Mouse (Mus musculus) liver, adult (tissue): ENCODE results near the gene Ankrd12.

Experiments used
- GATA4 ChIP-seq: IDR thresholded peaks from 2 replicates; pipeline ENCODE4 v1.6.1; 2014; ENCODE audit warnings: mild to moderate bottlenecking, low read length; ENCODE audit not compliant: insufficient replicate concordance

Gene Ankrd12

GRCm38 (mm10) chr17:65930960-65931359 lies 145.9 kb downstream of the Ankrd12 start:
- TF ChIP-seq GATA4, result no peak

GRCm38 (mm10) chr17:65930158-65930826 lies 146.6 kb downstream of the Ankrd12 start:
- TF ChIP-seq GATA4, result no peak

DNA sequence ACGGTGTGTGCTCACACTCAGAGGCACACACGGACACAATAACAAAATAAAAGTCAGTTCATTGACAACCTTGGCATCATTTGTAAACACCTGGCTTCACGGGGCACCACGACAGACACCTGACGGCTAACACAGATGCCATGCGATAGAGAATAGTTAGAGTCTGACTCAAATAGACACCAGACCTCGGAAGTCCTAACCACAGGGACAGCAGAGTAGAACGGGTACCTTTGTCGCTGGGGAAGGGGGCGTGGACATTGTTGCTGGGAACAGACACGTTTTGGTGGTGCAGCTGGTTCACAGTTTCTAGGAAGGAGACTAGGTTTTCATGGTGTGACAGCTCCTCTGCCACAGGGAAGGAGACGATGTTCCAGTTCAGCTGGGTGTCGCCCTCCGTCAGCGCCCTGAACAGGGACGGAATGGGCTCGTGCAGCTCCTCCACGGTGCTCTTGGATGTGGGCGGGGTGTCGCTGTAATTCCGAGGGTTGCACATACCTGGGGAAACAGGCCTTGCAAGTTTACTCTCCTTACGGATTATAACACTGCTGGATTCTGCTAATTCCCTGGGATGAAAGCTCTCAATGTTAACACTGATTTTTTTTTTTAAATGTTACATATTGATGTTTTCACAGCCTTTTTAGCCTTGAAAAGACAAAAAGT lies 147.4 kb downstream of the Ankrd12 start:
- TF ChIP-seq GATA4, result no peak

DNA sequence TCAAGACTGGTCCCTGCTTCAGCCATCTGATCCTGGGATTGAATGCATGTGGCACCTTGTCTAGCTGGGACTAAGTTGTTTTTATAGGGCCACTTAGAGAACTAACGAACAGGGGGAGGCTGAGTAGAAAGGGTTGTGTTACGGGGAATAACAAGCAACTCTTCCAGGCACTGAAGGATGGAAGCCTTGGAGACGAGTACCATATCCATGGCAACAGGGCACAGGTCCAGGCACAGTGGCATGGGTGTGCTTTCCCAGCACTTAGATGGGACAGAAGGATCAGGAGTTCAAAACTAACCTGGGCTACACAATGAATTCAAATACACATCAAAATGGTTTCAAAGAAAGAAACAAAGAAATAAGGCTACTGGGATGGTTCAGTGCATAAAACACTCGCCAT lies 149.8 kb downstream of the Ankrd12 start:
- TF ChIP-seq GATA4, result no peak

DNA sequence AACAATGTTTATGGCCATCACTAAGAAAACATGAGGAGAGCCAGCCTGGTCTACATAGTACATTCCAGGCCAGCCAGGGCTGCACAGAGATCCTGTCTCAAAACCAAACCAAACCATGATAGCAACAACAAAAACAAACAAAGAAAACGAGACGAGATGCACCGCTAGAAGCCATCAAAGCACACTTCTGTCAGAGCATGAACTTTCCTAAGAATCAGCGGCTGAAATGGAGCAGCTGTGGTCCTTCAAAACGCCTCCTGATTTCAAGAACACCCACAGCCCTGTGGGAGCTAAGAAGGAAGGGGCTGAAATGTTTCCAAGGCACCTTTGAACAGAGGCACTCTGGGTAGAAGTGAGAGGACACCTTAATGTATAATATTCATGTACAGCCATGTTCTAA lies 152.7 kb downstream of the Ankrd12 start:
- TF ChIP-seq GATA4, result no peak

GRCm38 (mm10) chr17:65921975-65922374 lies 154.9 kb downstream of the Ankrd12 start:
- TF ChIP-seq GATA4, result no peak

DNA sequence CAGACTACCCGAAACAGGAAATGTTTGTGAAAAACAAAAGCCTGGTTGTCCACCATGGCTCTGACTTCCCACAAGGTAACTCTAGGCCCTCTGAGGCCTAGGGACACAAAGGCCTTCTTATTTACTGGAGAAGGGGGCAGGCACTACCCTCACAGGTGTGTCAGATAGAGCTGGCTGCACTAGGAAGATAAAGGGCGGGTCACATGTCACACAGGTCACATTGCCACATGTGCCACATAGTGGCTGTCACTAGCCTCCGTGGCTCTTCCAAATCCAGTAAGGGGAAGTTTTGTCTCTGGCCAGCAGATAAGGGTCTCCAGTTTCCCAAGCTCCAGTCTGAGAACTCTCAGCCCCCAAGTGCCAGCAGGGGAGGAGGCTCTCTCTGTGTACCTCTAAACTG lies 157.7 kb downstream of the Ankrd12 start:
- TF ChIP-seq GATA4, result no peak

GRCm38 (mm10) chr17:65916135-65916668 lies 160.7 kb downstream of the Ankrd12 start:
- TF ChIP-seq GATA4, result no peak
